Mouse (Mus musculus) embryo, embryonic 11.5 days (tissue): ENCODE data around the gene Hps1.

Experiments used
- DNase-seq: peaks from one replicate; pipeline ENCODE4 v3.0.0-alpha.2; 2012; ENCODE audit warnings: low read depth, low spot score

The Hps1 gene

DNA sequence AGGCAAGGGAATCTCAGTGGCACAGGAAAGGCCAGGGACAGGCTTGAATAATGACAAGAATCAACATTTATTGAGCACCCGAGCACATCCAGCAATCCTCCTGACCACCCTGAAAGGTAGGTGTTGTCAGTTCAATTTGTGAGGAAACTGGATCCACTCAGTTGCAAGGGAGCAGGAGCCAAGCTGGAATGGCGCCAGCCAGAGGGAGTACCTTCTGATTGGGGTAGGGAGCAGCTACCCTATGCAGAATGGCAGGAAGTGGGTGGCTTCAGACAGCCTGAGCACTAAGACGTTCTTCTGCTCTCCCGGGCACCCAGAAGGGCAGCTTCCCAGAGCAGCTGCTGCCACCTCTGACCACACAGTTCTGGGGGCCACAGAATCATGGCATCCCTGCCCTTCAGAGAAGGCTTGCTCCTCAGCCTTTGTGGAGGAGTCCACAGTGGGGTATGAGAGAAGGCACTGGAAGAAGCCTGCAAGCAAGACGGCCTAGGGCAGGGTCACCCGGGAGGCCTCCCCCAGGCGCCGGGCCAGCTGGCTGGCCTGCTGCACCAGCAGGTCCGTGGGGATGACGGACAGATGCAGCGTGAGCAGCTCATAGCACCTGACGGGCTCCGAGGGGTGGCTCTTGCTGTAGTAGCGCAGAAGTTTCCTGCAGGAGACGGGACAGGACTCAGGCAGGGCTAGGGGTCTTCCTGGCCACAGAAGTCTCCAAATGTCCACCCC is 24.5 kb downstream of the Hps1 start:
- no peak for DNase-seq

DNA sequence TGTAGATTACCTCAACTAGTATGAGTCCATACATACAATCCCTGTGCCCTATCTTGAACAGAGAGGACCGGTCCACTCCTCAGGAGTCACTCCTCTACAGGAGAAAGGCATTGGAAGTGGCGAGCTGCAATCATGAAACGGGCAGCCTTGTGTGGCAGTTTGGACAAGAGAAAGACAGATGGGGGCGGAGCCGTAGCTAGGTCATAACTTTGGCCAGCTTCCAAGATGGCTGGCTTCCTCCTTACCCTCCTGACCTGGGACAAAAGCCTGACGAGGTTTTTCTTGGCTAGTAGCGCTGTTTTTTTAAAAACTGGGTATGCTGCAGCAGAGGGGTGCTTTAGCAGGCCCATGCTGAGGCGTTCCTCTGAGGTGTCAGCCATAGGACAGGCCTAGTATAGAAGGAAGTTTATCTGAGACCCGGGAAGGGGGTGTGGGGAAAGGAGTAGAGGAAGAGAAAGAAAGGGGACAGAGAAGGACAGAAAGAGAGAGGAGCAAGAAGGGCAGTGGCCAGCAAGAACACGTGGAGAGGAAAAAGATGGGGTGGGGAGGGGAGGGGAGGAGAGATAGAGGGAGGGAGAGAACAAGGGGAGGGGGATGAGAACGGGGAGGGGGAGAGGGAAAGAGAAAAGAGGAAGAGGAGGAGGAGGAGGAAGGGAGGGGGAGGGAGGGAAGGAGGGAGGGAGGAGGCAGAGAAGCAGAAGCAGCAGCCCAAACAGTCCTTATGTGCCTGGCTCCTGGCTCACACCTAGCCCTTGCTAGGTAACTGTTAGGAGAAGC is 26.4 kb downstream of the Hps1 start:
- DNase-seq, result no peak

DNA sequence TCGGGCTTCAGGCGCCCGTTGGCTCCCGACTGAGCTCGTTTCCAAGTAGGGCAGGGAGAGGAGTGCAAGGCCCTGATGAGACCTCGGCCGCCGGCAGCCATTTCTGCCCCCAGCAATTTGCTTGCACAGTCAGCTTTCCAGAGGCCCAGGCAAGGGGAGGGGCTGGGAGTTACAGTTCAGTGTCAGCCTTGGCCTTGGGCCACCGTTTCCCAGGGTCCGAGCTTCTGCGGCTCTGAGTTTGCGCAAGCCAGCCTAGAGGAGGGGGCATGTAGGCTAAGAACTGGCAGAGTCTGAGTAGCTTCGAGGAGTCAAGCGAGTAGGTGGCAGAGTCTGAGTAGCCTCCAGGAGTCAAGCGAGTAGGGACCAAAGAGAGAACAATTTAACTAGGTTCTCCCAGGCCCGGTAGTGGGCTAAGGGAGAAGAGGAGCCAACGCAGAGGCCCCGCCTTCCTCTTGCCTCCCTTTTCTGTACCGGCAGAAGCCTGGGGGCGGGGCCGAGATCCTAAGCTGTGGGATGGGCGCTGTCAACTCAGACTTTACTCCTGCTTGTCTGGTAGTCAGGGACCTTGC is 27.3 kb downstream of the Hps1 start, which contains the start of gene Pyroxd2:
Gene Pyroxd2 (minus strand): TSS at position 413 of the 569 bp plus-strand sequence.
- peak; percentile 67 for DNase-seq

DNA sequence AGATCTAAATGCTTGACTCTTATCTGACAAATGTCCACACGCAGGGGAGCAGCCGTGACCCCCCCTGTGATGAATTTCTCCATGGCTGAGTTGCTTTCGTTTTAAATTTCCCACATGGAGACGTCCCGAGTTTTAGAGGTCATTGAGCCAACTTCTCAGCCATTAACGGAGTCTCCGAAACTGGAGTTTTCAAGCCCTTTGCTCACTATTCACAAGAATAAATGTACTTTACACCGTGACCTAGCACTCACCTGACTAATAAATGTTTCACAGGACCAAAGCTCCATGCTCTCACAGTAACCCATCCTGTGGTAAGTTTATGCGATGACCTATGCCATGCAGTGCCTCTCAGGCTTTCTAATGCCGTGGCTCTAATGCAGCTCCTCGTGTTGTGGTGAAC is 29.6 kb downstream of the Hps1 start:
- no peak for DNase-seq

DNA sequence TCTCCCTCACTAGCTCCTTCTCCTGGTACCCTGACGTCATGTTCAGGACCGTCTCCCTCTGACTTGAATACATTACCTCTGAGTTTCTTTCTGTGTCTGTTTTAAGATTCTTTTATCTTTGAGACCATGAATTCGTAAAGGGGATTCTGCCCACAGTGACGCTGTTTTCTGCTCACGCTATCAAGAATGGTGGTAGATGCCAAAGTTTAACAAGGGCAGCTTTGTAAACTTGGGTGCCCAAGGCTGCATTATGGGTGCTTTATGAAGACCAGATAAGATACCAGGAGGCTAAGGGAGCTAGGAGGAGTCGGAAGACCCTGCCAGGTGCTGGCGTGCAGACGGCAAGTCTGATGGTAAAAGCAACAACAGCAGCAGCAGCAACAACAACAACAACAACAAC is 33.1 kb downstream of the Hps1 start:
- DNase-seq, result no peak

DNA sequence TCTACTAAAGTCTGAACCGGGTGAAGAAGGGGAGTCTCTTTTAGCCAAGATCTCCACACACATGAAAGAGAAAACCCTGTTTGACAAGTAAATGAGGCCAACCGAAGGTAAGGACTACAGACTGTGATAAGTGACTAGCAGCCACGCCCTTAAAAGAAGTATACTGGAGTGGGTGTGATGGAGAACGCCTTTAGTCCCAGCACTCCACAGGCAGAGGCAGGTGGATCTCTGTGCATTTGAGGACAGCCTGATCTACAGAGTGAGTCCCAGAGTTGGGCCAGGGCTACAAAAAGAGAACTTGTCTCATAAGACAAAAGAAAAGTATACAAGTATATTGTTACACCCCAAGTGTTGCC is 33.9 kb downstream of the Hps1 start:
- DNase-seq, result no peak

DNA sequence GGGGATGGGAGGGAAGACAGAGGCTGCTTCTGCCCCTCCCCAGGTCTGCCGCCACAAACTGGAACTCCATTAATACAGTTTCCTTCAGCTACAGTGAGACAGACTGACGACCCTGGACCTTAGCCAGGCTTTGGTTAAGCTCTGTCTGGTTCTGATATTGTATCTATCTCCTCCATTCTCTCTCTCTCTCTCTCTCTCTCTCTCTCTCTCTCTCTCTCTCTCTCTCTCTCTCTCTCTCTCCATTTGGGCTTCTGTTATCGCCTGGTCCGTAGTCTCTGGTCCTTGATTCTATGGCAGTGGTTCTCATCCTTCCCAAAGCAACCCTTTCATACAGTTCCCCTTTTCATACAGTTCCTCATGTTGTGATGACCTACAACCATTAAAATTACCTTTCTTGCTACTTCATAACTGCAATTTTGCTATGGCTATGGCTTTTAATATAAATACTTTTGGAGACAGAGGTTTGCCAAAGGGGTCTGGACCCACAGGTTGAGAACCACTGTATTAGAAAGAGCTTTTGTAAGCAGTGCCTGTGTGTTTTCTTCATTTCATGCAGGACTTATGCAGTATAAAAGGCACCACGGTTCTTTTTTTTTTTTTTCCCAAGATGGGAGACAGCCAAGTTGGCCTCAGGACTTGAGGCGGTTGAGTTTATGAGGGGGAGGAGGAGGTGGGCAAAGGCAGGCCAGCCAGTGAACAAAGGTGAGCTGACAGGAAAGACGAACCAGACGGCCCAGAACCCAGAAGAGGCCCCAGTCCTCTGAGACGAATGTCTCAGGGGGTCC is 34.5 kb downstream of the Hps1 start:
- DNase-seq, result no peak

DNA sequence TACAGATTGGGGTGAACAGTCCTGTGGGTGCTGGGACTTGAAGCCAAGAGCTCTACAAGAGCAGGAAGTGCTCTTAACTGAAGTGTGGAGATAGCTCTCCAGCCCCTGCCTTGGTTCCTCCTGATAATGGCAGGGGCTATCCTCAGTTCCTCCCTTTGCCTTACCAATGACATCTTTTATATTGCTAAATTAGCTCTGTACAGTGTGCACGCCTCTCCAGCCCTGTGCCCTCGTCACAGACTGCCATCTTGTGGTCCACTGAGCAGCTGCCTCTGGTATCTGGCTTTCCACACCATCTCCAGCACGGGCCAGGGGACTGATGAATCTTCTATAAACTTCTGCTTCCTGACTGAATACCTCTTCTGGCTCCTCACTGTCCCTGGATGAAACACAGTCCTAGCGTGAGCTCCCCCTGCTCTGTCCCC is 35.6 kb downstream of the Hps1 start:
- peak; percentile 31 for DNase-seq

DNA sequence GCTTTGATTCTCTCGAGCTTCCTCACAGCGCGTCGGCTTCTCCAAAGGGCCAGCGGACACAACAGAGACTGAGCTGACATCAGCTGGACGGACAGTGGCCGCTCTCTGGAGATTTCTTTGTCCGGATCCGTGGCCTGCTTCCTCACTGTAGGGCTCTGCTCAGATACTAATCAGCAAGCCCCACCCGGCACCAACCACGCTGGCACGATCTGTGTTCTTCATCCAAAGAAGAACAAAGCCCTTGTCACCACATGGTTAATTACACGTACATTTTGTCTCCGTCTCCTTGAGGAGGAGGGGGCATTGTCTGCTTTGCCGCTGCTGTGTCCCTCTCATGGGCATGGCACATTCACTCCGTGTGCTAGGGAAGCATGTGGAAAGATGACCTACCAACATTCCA is 36.5 kb downstream of the Hps1 start:
- no peak for DNase-seq

DNA sequence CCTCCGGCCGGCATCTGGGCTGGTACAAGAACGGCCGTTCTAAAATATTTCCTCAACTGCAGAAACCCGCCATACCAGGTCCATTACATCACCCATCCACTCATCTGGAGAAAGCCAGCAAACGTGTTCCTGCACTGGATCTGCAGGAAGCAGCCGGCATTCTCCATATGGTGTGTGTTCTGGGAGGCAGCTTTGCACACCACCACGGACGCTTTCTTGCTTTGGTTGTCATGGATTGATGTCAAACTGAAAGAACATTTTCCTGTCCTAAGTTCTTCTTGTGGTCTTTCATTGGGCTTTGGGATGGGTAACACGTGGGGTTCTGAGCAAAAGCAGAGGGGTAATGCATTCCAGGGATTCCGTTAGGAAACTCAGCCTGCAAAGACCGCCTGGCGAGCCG is 37.9 kb downstream of the Hps1 start:
- DNase-seq, result no peak

DNA sequence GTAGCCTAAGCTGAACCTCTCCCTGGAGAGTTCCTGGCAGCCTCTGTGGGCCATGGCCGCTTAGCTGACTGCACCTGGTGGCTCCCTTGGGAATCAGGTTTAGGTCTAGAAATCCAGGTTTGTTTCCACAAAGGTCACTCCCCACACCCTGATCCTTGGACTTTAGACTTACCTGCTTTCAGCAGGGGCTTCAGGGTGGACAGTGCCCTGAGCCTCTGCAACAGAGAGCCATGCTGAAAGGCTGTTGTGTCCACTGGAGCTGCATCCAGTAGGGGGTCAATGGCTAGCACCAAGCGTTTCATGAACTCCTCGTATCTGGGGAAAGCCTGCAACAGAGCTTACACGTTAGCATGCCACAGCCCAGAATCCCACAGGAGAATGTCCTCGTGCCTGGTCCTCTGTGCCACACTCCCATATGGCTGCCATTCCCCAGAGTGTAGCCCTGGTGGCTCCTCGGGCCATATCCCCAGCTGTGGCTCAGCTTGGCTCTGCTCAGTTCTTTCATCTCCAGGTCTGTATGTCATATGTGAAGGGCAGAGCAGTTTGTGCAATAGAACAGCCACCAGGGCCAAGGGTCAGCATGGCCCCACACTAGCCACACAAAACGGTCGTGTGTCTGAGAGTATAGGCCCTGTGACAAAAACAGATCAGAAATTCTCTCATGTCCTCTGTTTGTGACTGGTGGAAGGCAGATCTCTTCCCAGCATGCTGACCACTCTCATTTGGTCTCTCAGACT is 39.4 kb downstream of the Hps1 start:
- no peak for DNase-seq

DNA sequence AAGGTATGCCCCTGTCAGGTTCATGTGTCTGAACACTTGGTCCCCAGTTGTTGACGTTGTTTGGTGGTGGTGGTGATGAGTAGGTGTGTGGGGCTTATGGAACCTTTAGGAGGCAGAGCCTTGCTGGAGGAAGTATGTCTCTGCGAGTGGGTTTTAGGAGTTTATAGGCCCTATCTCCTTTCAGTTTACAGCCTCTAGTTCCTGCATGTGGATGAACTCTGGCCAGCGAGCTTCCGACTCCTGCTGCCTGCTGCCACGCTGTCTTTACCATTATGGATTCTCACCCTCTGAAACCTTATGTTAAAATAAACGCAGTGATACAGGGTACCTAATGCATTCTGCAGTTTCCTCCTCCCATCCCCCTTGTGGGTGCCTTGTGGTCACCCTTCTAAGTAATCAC is 40.0 kb downstream of the Hps1 start:
- no peak for DNase-seq

DNA sequence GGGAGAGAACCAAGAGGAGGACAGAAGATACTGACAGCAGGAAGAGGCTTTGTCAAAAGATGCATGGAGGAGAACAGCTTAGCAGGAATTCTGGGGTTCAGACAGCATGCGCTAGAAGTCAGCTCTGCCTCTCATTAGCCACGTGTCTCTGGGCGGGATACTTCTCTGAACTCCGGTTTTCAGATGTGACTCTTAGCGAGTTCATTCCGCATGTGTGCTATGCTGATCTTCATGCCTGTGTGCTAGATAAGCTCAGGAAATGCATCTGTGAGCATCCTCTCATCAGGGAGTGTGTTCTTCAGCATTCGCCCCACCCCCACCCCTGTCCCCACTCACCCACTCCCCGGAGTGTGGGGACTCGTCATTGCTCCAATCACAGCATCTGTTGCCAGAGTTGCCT is 42.0 kb downstream of the Hps1 start:
- DNase-seq, result no peak

DNA sequence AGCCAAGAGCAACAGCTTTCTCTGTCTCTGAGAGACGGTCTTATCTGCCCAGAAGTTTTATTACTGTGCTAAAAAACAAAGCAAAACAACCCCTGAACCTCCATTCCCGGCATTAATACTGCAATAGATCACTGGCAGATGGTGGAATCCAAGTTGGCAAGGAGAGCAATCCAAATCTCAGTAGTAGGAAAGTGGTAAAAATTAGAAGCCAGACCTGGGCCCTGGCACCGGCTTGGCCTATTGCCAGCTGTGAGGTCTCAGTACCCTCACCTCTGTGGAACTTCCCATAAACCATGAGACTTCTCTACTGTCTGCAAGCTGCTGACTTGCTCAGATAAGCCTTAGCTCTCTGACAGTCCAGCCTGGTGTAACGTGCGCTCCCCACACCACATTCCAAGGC is 44.8 kb downstream of the Hps1 start:
- DNase-seq, result no peak

DNA sequence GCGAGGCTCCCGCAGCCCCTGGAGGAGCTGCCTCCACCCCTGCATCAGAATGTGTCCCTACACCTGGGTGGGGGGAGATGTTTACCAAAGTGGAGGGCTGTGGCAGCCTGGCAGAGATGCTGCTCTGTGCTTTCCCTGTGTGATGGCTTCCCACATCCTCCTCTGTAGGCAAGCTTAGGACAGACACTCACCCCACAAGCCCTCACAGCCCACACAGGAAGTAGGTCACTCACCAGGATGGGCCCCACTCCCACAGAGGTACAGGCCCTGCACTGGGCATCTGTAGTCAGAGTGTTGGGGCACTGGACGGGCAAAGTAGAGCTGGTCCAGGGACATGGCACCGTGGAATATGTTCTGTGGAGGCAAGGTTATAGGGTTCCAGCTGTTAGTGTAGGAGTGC is 52.4 kb downstream of the Hps1 start:
- DNase-seq, result no peak

DNA sequence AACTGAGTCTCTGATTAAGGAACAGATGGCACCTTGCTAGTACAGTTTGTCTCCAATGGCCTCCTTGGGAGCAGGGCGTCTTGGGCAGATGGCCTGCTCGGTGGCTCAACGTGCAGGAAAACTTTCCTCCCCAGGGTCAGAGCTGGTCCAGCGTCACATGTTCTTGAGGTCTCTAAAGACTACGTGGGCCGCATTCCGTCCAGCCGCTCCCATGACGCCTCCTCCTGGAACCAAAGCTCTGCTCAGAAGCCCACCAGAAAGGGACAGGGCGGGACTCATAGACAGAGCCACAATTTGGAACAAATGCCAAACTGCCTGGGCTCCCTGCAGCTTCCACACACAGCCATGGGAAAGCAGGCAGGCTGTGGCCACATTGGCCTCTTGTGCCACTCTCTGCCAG is 53.0 kb downstream of the Hps1 start:
- no peak for DNase-seq

DNA sequence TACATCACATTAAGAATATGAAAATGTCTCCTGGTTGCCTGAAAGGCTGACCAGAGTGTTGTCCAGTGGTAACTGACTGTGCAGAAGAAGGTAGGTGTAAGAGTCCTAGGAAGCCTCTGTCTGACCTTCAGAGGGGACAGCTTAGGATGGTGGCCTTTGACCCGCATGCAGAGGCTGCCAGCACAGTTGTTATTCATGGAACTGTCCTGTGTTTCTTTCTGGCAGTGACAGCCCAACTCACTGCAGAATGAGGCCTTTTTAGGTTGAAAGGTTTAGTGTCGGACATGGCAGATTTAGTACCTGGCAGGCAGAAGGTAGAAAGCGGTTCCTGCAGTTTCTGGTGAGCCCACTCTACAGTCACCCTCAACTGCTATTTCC is 53.8 kb downstream of the Hps1 start:
- no peak for DNase-seq

DNA sequence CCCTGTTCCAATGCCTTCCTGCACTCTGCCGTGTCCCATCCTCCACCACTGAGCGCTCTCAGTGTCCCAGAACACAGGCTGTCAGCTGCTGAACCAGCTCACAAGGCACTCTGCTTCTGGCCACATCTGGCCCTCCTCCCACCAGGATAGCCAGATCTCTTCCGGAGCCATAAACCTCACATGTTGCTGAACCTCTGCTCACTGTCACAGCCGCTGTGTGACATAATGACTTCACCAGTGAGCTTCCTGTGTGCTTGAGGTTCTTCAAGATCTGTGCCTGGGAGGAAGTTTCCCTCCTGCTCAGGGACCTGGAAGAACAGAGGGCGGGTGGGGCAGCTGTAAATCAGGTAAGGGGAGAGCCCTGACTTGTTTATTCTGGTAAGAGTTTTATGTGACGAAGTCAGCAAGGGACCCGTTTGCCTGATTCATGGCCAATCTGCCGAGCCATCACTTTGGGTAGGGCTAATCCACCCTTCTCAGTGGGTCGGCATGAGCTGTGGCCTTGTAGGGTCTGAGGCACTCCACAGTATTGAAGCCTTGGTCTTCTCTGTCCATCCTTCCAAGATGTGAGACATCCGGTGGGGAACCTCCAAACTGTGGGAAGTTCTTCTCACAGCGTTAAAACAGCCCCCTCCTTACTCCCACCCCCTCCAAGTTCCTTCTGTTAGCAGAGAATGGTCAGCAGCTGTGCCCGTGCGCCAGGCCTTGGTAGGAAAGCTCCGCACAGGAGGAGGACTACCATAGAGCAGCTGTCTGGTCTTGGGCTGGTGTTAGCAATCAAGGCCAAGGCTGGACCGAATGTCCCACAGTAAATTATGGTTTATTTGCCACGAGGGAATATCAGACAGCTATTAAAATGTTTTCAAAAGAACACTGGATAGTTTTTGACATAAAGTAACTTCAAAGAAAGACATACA is 54.5 kb downstream of the Hps1 start:
- peak; percentile 30 for DNase-seq

DNA sequence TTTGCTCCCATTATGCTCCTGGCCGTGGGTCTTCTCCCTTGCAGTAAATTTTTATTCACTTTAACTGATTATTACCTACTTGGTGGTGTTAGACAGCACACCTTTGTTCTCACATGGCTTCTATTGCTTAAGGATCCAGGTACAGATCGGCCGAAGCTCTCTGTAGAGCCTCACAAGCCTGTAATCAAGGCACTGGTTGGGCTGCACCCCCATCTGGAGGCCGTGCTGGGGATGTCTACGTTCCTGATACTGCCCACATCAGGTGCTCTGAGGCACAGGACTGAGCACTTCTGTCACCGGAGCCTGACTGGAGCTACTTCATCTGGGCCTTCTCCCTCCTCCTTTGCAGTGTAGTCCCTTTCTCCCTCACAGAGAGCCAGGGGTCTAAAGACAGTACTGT is 56.5 kb downstream of the Hps1 start:
- no peak for DNase-seq

DNA sequence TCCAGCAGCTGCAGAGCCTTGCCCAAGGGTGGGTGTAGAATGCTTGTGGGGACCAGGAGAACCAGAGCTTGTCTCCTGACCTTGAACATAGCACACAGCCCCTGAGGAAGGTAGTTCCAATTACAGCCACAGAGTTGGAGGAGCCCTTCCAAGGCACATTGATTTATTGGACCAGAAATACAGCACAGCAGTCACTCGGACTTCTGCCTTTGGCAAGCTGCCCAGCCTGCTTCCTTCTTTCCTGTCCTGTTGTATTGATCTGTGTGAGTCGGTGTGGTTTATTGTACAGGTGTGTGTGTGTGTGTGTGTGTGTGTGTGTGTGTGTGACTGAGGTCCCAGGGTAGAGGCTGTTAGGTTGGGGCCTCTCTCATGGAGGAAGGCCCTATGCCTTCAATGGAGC is 57.3 kb downstream of the Hps1 start:
- DNase-seq, result peak; percentile 46

DNA sequence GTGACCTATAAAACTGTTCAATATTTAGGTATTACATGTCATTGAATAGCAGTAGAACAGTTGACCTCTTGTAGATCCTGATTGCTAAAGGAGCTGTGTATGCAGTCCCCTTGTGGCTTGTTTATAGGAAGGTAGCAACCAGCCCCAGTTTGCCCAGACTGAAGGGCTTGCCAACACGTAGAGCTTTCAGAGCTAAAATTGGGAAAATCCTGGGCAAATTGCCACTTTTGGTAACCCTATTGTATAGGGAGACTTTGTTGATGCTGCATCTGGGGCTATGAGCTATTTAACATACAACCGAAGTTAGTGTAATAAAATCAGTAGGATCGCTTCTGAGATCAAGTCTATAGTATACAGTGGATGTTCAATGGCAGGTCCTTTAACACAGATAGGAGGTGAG is 61.7 kb downstream of the Hps1 start:
- DNase-seq, result no peak
